Mouse (Mus musculus) hindbrain, postnatal 0 days (tissue): Measurements from ENCODE around the gene Rbm34. TPM values are rescaled to one million over a fixed set of nuclear protein-coding genes. Genes with fewer than 3 reads are reported as not detected.
"Not testable (repeated sequence)": the region's sequence is repeated elsewhere in the genome, so short reads cannot be mapped to it uniquely, and the experiment has no call there.

Experiments
- ATAC-seq: fragments of 200-750 bp; cut with Nextera tagmentation; 2 replicates; pipeline ENCODE4 v1.8.0; 2017; ENCODE audit warnings: mild to moderate bottlenecking, moderate TSS enrichment, moderate library complexity
- DNase-seq: peaks from one replicate; pipeline ENCODE4 v3.0.0-alpha.2; 2015; ENCODE audit warnings: low spot score
- H3K27ac ChIP-seq: fragments of 300-500 bp; sonication (generic); 2 replicates; pipeline ENCODE4 v1.5.1; 2014; ENCODE audit warnings: mild to moderate bottlenecking
- H3K27me3 ChIP-seq: fragments of 300-500 bp; sonication (generic); 2 replicates; pipeline ENCODE4 v1.6.1; 2014; ENCODE audit warnings: low read length, mixed read lengths; ENCODE audit not compliant: insufficient read depth
- H3K36me3 ChIP-seq: fragments of 300-500 bp; sonication (generic); 2 replicates; pipeline ENCODE4 v1.6.1; 2014; ENCODE audit warnings: low read length, mixed read lengths; ENCODE audit not compliant: insufficient read depth
- H3K4me1 ChIP-seq: fragments of 300-500 bp; sonication (generic); 2 replicates; pipeline ENCODE4 v1.6.1; 2014; ENCODE audit warnings: antibody characterized with exemption, low read length, mixed read lengths; ENCODE audit not compliant: insufficient read depth
- H3K4me2 ChIP-seq: fragments of 300-500 bp; sonication (generic); 2 replicates; pipeline ENCODE4 v1.6.1; 2014; ENCODE audit warnings: low read depth, mild to moderate bottlenecking, low read length, moderate library complexity, mixed read lengths
- H3K4me3 ChIP-seq: fragments of 300-500 bp; sonication (generic); 2 replicates; pipeline ENCODE4 v1.5.1; 2014; ENCODE audit warnings: low read length
- H3K9ac ChIP-seq: fragments of 300-500 bp; sonication (generic); replicated peaks from 2 replicates; pipeline ENCODE4 v1.6.1; 2014; ENCODE audit warnings: mild to moderate bottlenecking, low read length, moderate library complexity, mixed read lengths
- H3K9me3 ChIP-seq: fragments of 300-500 bp; sonication (generic); 2 replicates; pipeline ENCODE4 v1.6.1; 2016; ENCODE audit warnings: low read length, mixed read lengths
- CTCF ChIP-seq: IDR thresholded peaks from 2 replicates; pipeline ENCODE4 v1.5.1; 2016; ENCODE audit warnings: antibody characterized with exemption, control low read depth, low read depth
- WGBS: fragments of 180-500 bp; shearing (Covaris S2); extraction: QIAGEN DNeasy Blood & Tissue Kit; methylation state at CpG from one replicate; pipeline ENCODE4 v1.1.7; 2014; 5-methylcytosine and 5-hydroxymethylcytosine counted together
- polyA plus RNA-seq: library from polyadenylated mRNA; unstranded; fragments of >200 nt; fragmentation: Nextera tagmentation; extraction: Ambion mirVana; gene quantifications from 2 replicates; pipeline ENCODE4 v1.2.1, GENCODE M21; 2015
- total RNA-seq: library from RNA; depleted of rRNA; stranded (reverse); fragments of >200 nt; gene quantifications from 2 replicates; pipeline ENCODE4 v1.2.3, GENCODE M21; 2014

The Rbm34 gene
- total and polyA plus RNA-seq, 2 experiments from 2014 or later, result 9.8 to 28.3 TPM

GRCm38 (mm10) chr8:126980046-126980445 lies 9.2 kb upstream of the Rbm34 start:
- H3K36me3 ChIP-seq, result no peaks in the 10 kb centered on the region
- 69% methylated on average over 5 of the region's 5 CpGs for WGBS
- TF ChIP-seq CTCF, result no peak
- H3K27ac ChIP-seq, result no peak overlapping the region
- H3K4me3 ChIP-seq, result no peak overlapping the region
- H3K9ac ChIP-seq, result no peak overlapping the region
- DNase-seq (no peak), ATAC-seq (no peak)
- H3K27me3 ChIP-seq, result no peaks in the 10 kb centered on the region
- H3K9me3 ChIP-seq, result no peaks in the 10 kb centered on the region
- H3K4me2 ChIP-seq, result no peak overlapping the region
- no peaks in the 10 kb centered on the region for H3K4me1 ChIP-seq

- Histone ChIP-seq H3K4me2 (peak overlapping the region; percentile 39), H3K27me3 (no peaks in the 10 kb centered on the region), H3K9ac (no peak overlapping the region), H3K9me3 (no peaks in the 10 kb centered on the region), H3K36me3 (no peaks in the 10 kb centered on the region), H3K4me1 (no peaks in the 10 kb centered on the region), H3K4me3 (peak overlapping the region; percentile 20; the same call in 1 of the 2 replicates), H3K27ac (no peak overlapping the region)
- 25% methylated on average over 27 of the region's 27 CpGs for WGBS
- ATAC-seq, result no peak
- no peak for DNase-seq
- no peak for TF ChIP-seq CTCF
These were observed 8.4 kb upstream of the Rbm34 start for GRCm38 (mm10) chr8:126979091-126979920.

- not testable (repeated sequence) for H3K27me3 ChIP-seq, H3K27ac ChIP-seq, H3K9ac ChIP-seq, H3K4me3 ChIP-seq, ATAC-seq, H3K9me3 ChIP-seq, H3K4me1 ChIP-seq, H3K36me3 ChIP-seq, DNase-seq
- WGBS, result 51% methylated on average over 2 of the region's 3 CpGs
- 0 out of 2 replicates have a peak overlapping the region, but pooled peaks have one; percentile 39 for H3K4me2 ChIP-seq
These were observed 7.7 kb upstream of the Rbm34 start for GRCm38 (mm10) chr8:126978535-126978934.

GRCm38 (mm10) chr8:126978028-126978427 lies 7.2 kb upstream of the Rbm34 start:
- DNase-seq, result no peak

GRCm38 (mm10) chr8:126976608-126977348 lies 5.9 kb upstream of the Rbm34 start:
- no peak for TF ChIP-seq CTCF
- Histone ChIP-seq H3K36me3 (no peaks in the 10 kb centered on the region), H3K4me1 (no peaks in the 10 kb centered on the region), H3K9me3 (no peaks in the 10 kb centered on the region), H3K27me3 (no peaks in the 10 kb centered on the region), H3K4me3 (no peak overlapping the region), H3K27ac (no peak overlapping the region), H3K9ac (no peak overlapping the region), H3K4me2 (no peak overlapping the region)
- WGBS, result 68% methylated on average over 8 of the region's 8 CpGs
- ATAC-seq (no peak), DNase-seq (no peak)

More at GRCm38 (mm10) chr8:126978028-126978427, 7.2 kb upstream of the Rbm34 start:
- WGBS, result 80% methylated on average over 10 of the region's 10 CpGs
- H3K9ac ChIP-seq, result no peak overlapping the region
- no peaks in the 10 kb centered on the region for H3K4me1 ChIP-seq
- no peak overlapping the region for H3K27ac ChIP-seq
- no peak overlapping the region for H3K4me2 ChIP-seq
- H3K27me3 ChIP-seq, result no peaks in the 10 kb centered on the region
- ATAC-seq, result no peak
- H3K36me3 ChIP-seq, result no peaks in the 10 kb centered on the region
- no peaks in the 10 kb centered on the region for H3K9me3 ChIP-seq
- no peak for TF ChIP-seq CTCF
- H3K4me3 ChIP-seq, result no peak overlapping the region

GRCm38 (mm10) chr8:126975706-126976105 lies 4.8 kb upstream of the Rbm34 start:
- H3K4me3 ChIP-seq, result no peak overlapping the region
- no peaks in the 10 kb centered on the region for H3K9me3 ChIP-seq
- ATAC-seq, result no peak
- H3K4me2 ChIP-seq, result no peak overlapping the region
- H3K27ac ChIP-seq, result no peak overlapping the region
- 4% methylated on average over 1 of the region's 1 CpGs for WGBS
- H3K36me3 ChIP-seq, result no peaks in the 10 kb centered on the region
- DNase-seq, result peak; percentile 86
- 0 out of 2 replicates have a peak, but pooled peaks cover 3% of the 10 kb centered on the region for H3K4me1 ChIP-seq
- no peaks in the 10 kb centered on the region for H3K27me3 ChIP-seq
- peak; percentile 78 for TF ChIP-seq CTCF
- no peak overlapping the region for H3K9ac ChIP-seq
